Mouse (Mus musculus): ENCODE data around the gene Borcs6. TPM values are rescaled to one million over a fixed set of nuclear protein-coding genes. Genes with fewer than 3 reads are reported as not detected.

The Borcs6 gene
- polyA plus RNA-seq, 1 experiment from 2014 or later: 13.5 TPM

GRCm38 (mm10) chr11:69052824-69053421 lies 6.6 kb upstream of the Borcs6 start:
- Histone ChIP-seq H3K27ac (no peak overlapping the region), H3K9me3 (no peaks in the 10 kb centered on the region), H3K36me3 (peaks cover 20% of the 10 kb centered on the region), H3K27me3 (no peaks in the 10 kb centered on the region), H3K4me1 (replicated peaks) (peaks cover 11% of the 10 kb centered on the region), H3K4me2 (replicated peaks) (no peak overlapping the region), H3K9ac (replicated peaks) (no peak overlapping the region), H3K4me3 (replicated peaks) (no peak overlapping the region)
- WGBS: 92% methylated on average over 2 of the region's 2 CpGs
- no peak for ATAC-seq

GRCm38 (mm10) chr11:69053848-69054247 lies 5.7 kb upstream of the Borcs6 start:
- peaks cover 14% of the 10 kb centered on the region for H3K36me3 ChIP-seq
- H3K4me1 ChIP-seq (replicated peaks): peaks cover 19% of the 10 kb centered on the region
- no peak overlapping the region for H3K27ac ChIP-seq
- no peak overlapping the region for H3K4me2 ChIP-seq (replicated peaks)
- H3K4me3 ChIP-seq (replicated peaks): no peak overlapping the region
- no peak overlapping the region for H3K9ac ChIP-seq (replicated peaks)
- H3K27me3 ChIP-seq: no peaks in the 10 kb centered on the region
- WGBS: 84% methylated on average over 3 of the region's 3 CpGs
- ATAC-seq: no peak
- no peaks in the 10 kb centered on the region for H3K9me3 ChIP-seq

GRCm38 (mm10) chr11:69058265-69058664 lies 1.3 kb upstream of the Borcs6 start:
- Histone ChIP-seq H3K36me3 (no peaks in the 10 kb centered on the region; the same call in 1 of the 2 replicates), H3K4me3 (replicated peaks) (peak overlapping the region; percentile 93), H3K4me2 (replicated peaks) (peak overlapping the region; percentile 75), H3K9ac (replicated peaks) (peak overlapping the region; percentile 77), H3K4me1 (replicated peaks) (peaks cover 31% of the 10 kb centered on the region), H3K9me3 (no peaks in the 10 kb centered on the region), H3K27me3 (no peaks in the 10 kb centered on the region), H3K27ac (peak overlapping the region; percentile 94)
- no peak for ATAC-seq
- WGBS: 79% methylated on average over 2 of the region's 2 CpGs

- under 1% methylated on average over 19 of the region's 19 CpGs for WGBS
These were observed 674 bp upstream of the Borcs6 start for GRCm38 (mm10) chr11:69058729-69059356.

GRCm38 (mm10) chr11:69059975-69060411 lies 476 bp downstream of the Borcs6 start:
- WGBS: under 1% methylated on average over 47 of the region's 49 CpGs
- Histone ChIP-seq H3K4me1 (replicated peaks) (peaks cover 41% of the 10 kb centered on the region), H3K4me2 (replicated peaks) (peak overlapping the region; percentile 96), H3K4me3 (replicated peaks) (peak overlapping the region; percentile 93), H3K27ac (peak overlapping the region; percentile 94), H3K36me3 (no peaks in the 10 kb centered on the region), H3K9ac (replicated peaks) (peak overlapping the region; percentile 88), H3K9me3 (no peaks in the 10 kb centered on the region), H3K27me3 (no peaks in the 10 kb centered on the region)
- peak; percentile 31 for ATAC-seq

More at GRCm38 (mm10) chr11:69058729-69059356, 674 bp upstream of the Borcs6 start:
- H3K4me3 ChIP-seq (replicated peaks): peak overlapping the region; percentile 93
- H3K36me3 ChIP-seq: no peaks in the 10 kb centered on the region; the same call in 1 of the 2 replicates
- no peaks in the 10 kb centered on the region for H3K27me3 ChIP-seq
- peaks cover 32% of the 10 kb centered on the region for H3K4me1 ChIP-seq (replicated peaks)
- no peaks in the 10 kb centered on the region for H3K9me3 ChIP-seq
- no peak; the same call in 1 of the 2 replicates for ATAC-seq
- H3K4me2 ChIP-seq (replicated peaks): peak overlapping the region; percentile 75
- peak overlapping the region; percentile 94 for H3K27ac ChIP-seq
- H3K9ac ChIP-seq (replicated peaks): peak overlapping the region; percentile 77

GRCm38 (mm10) chr11:69060448-69061254 lies 1.1 kb downstream of the Borcs6 start:
- H3K4me1 ChIP-seq (replicated peaks): peaks cover 41% of the 10 kb centered on the region
- no peaks in the 10 kb centered on the region for H3K36me3 ChIP-seq
- H3K9me3 ChIP-seq: no peaks in the 10 kb centered on the region
- H3K27me3 ChIP-seq: no peaks in the 10 kb centered on the region
- peak overlapping the region; percentile 88 for H3K9ac ChIP-seq (replicated peaks)
- WGBS: under 1% methylated on average over 40 of the region's 40 CpGs
- H3K4me3 ChIP-seq (replicated peaks): peak overlapping the region; percentile 93
- peak overlapping the region; percentile 96 for H3K4me2 ChIP-seq (replicated peaks)
- peak; percentile 4; the same call in 1 of the 2 replicates for ATAC-seq
- H3K27ac ChIP-seq: peak overlapping the region; percentile 94

- Histone ChIP-seq H3K4me3 (replicated peaks) (peak overlapping the region; percentile 93), H3K9me3 (no peaks in the 10 kb centered on the region), H3K4me2 (replicated peaks) (peak overlapping the region; percentile 96), H3K9ac (replicated peaks) (peak overlapping the region; percentile 88), H3K36me3 (no peaks in the 10 kb centered on the region), H3K4me1 (replicated peaks) (peaks cover 47% of the 10 kb centered on the region), H3K27me3 (no peaks in the 10 kb centered on the region), H3K27ac (no peak overlapping the region)
- no peak for ATAC-seq
- WGBS: 8% methylated on average over 17 of the region's 17 CpGs
These were observed 1.9 kb downstream of the Borcs6 start for GRCm38 (mm10) chr11:69061255-69061912.

GRCm38 (mm10) chr11:69062194-69062760 lies 2.8 kb downstream of the Borcs6 start:
- WGBS: under 1% methylated on average over 17 of the region's 17 CpGs
- Histone ChIP-seq H3K9me3 (no peaks in the 10 kb centered on the region), H3K4me3 (replicated peaks) (peak overlapping the region; percentile 93), H3K4me2 (replicated peaks) (peak overlapping the region; percentile 69), H3K9ac (replicated peaks) (no peak overlapping the region), H3K4me1 (replicated peaks) (peaks cover 52% of the 10 kb centered on the region), H3K27me3 (no peaks in the 10 kb centered on the region), H3K27ac (peak overlapping the region; percentile 27; the same call in 1 of the 2 replicates), H3K36me3 (no peaks in the 10 kb centered on the region)
- ATAC-seq: no peak

GRCm38 (mm10) chr11:69062761-69063224 lies 3.3 kb downstream of the Borcs6 start:
- Histone ChIP-seq H3K4me3 (replicated peaks) (peak overlapping the region; percentile 93), H3K27me3 (no peaks in the 10 kb centered on the region), H3K4me1 (replicated peaks) (peaks cover 49% of the 10 kb centered on the region), H3K9me3 (no peaks in the 10 kb centered on the region), H3K36me3 (no peaks in the 10 kb centered on the region), H3K9ac (replicated peaks) (no peak overlapping the region), H3K4me2 (replicated peaks) (peak overlapping the region; percentile 69), H3K27ac (peak overlapping the region; percentile 60; the same call in 1 of the 2 replicates)
- WGBS: under 1% methylated on average over 19 of the region's 19 CpGs
- ATAC-seq: no peak

GRCm38 (mm10) chr11:69063413-69064201 lies 4.1 kb downstream of the Borcs6 start:
- Histone ChIP-seq H3K4me2 (replicated peaks) (peak overlapping the region; percentile 69), H3K4me1 (replicated peaks) (peaks cover 41% of the 10 kb centered on the region), H3K4me3 (replicated peaks) (peak overlapping the region; percentile 93), H3K9ac (replicated peaks) (peak overlapping the region; percentile 67), H3K27me3 (no peaks in the 10 kb centered on the region), H3K9me3 (no peaks in the 10 kb centered on the region), H3K27ac (peak overlapping the region; percentile 60), H3K36me3 (no peaks in the 10 kb centered on the region)
- WGBS: under 1% methylated on average over 31 of the region's 31 CpGs
- 0 out of 2 replicates have a peak, but pooled peaks have one; percentile 7 for ATAC-seq

Data from midbrain, embryonic 13.5 days (tissue).